Mouse (Mus musculus): ENCODE results near the gene Ifnk. TPM values are rescaled to one million over a fixed set of nuclear protein-coding genes. Genes with fewer than 3 reads are reported as not detected.

Gene Ifnk
- polyA plus RNA-seq (2012; rRNA removed) (not detected in 2 replicates), polyA plus RNA-seq (2014; fragmentation: Nextera tagmentation; extraction: Ambion mirVana) (0.69 TPM in 1 of 2 replicates, not detected in the other)

GRCm38 (mm10) chr4:35151756-35152155, at the start of gene Ifnk:
Ifnk (plus strand) TSS chr4:35152056.
- DNase-seq (ENCODE audit: low spot score): no peak
- Histone ChIP-seq H3K9ac (ENCODE audit: low read depth, low read length, severe bottlenecking) (no peak within 1 kb of the TSS), H3K27ac (replicated peaks; ENCODE audit: low read depth, low read length) (no peak within 1 kb of the TSS), H3K4me1 (ENCODE audit: control insufficient read depth, insufficient read depth, low read length) (peaks cover 8% of the 10 kb centered on the region; the same call in 1 of the 2 replicates), H3K4me2 (replicated peaks; ENCODE audit: low read depth, low read length, severe bottlenecking) (no peak within 1 kb of the TSS), H3K4me3 (replicated peaks; ENCODE audit: low read length) (no peak within 1 kb of the TSS), H3K36me3 (ENCODE audit: control insufficient read depth, insufficient read depth, low read length) (no peaks in the 10 kb centered on the region), H3K27me3 (ENCODE audit: control insufficient read depth, insufficient read depth, low read length) (no peaks in the 10 kb centered on the region), H3K9me3 (ENCODE audit: control insufficient read depth, low read length) (no peaks in the 10 kb centered on the region)
- ATAC-seq (ENCODE audit: low FRiP score, low read depth): no peak
- WGBS: 63% methylated on average over 4 of the region's 4 CpGs
- TF ChIP-seq POLR2A (IDR thresholded peaks at IDR 0.05; ENCODE audit: borderline replicate concordance, extremely low read depth, insufficient read depth, insufficient read length): no peak

GRCm38 (mm10) chr4:35105115-35105773, 46.6 kb upstream of the Ifnk start:
- H3K4me3 ChIP-seq (replicated peaks; ENCODE audit: low read length): no peak overlapping the region
- DNase-seq (ENCODE audit: low spot score) (no peak), ATAC-seq (ENCODE audit: low FRiP score, low read depth) (no peak)
- no peak overlapping the region for H3K27ac ChIP-seq (replicated peaks; ENCODE audit: low read depth, low read length)
- 78% methylated on average over 14 of the region's 14 CpGs for WGBS
- H3K4me2 ChIP-seq (replicated peaks; ENCODE audit: low read depth, low read length, severe bottlenecking): no peak overlapping the region
- no peak for TF ChIP-seq POLR2A (IDR thresholded peaks at IDR 0.05; ENCODE audit: borderline replicate concordance, extremely low read depth, insufficient read depth, insufficient read length)
- no peak overlapping the region for H3K9ac ChIP-seq (ENCODE audit: low read depth, low read length, severe bottlenecking)
- no peaks in the 10 kb centered on the region for H3K36me3 ChIP-seq (ENCODE audit: control insufficient read depth, insufficient read depth, low read length)
- H3K27me3 ChIP-seq (ENCODE audit: control insufficient read depth, insufficient read depth, low read length): no peaks in the 10 kb centered on the region
- no peaks in the 10 kb centered on the region for H3K9me3 ChIP-seq (ENCODE audit: control insufficient read depth, low read length)
- peaks cover 2% of the 10 kb centered on the region; the same call in 1 of the 2 replicates for H3K4me1 ChIP-seq (ENCODE audit: control insufficient read depth, insufficient read depth, low read length)

DNA sequence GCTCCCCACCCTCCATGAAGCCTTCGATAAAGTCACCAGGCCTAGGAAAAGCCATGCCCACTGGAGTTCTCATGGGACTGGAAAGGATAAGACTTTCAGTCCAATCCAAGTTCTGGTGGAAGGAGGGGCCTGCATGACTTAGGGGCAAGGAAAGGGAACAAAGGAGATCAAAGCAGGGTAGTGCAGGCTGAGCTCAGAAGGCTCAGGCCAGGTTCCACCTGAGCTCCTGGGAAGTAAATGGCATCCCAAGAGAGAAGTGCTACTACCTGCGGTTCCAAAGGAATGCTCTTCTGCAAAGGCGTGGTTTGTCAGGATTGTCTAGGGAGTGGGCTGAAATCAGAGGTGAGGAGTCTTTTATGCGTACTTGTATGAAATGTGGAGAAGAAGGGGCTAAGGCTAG, 39.4 kb upstream of the Ifnk start:
- H3K36me3 ChIP-seq (ENCODE audit: control insufficient read depth, insufficient read depth, low read length): no peaks in the 10 kb centered on the region
- ATAC-seq (ENCODE audit: low FRiP score, low read depth): no peak
- H3K4me3 ChIP-seq (replicated peaks; ENCODE audit: low read length): no peak overlapping the region
- 0 out of 2 replicates have a peak, but pooled peaks cover 2% of the 10 kb centered on the region for H3K4me1 ChIP-seq (ENCODE audit: control insufficient read depth, insufficient read depth, low read length)
- no peak overlapping the region for H3K9ac ChIP-seq (ENCODE audit: low read depth, low read length, severe bottlenecking)
- no peak for DNase-seq (ENCODE audit: low spot score)
- H3K27ac ChIP-seq (replicated peaks; ENCODE audit: low read depth, low read length): no peak overlapping the region; the same call in 1 of the 2 replicates
- WGBS: 80% methylated on average over 4 of the region's 4 CpGs
- no peaks in the 10 kb centered on the region for H3K27me3 ChIP-seq (ENCODE audit: control insufficient read depth, insufficient read depth, low read length)
- H3K9me3 ChIP-seq (ENCODE audit: control insufficient read depth, low read length): no peaks in the 10 kb centered on the region
- no peak overlapping the region for H3K4me2 ChIP-seq (replicated peaks; ENCODE audit: low read depth, low read length, severe bottlenecking)
- no peak for TF ChIP-seq POLR2A (IDR thresholded peaks at IDR 0.05; ENCODE audit: borderline replicate concordance, extremely low read depth, insufficient read depth, insufficient read length)

- 73% methylated on average over 13 of the region's 13 CpGs for WGBS
- TF ChIP-seq POLR2A (IDR thresholded peaks at IDR 0.05; ENCODE audit: borderline replicate concordance, extremely low read depth, insufficient read depth, insufficient read length): no peak
- Histone ChIP-seq H3K36me3 (ENCODE audit: control insufficient read depth, insufficient read depth, low read length) (no peaks in the 10 kb centered on the region), H3K27ac (replicated peaks; ENCODE audit: low read depth, low read length) (no peak overlapping the region), H3K4me3 (replicated peaks; ENCODE audit: low read length) (no peak overlapping the region), H3K4me1 (ENCODE audit: control insufficient read depth, insufficient read depth, low read length) (0 out of 2 replicates have a peak, but pooled peaks cover 2% of the 10 kb centered on the region), H3K4me2 (replicated peaks; ENCODE audit: low read depth, low read length, severe bottlenecking) (no peak overlapping the region), H3K9me3 (ENCODE audit: control insufficient read depth, low read length) (no peaks in the 10 kb centered on the region), H3K9ac (ENCODE audit: low read depth, low read length, severe bottlenecking) (no peak overlapping the region), H3K27me3 (ENCODE audit: control insufficient read depth, insufficient read depth, low read length) (no peaks in the 10 kb centered on the region)
- no peak for DNase-seq (ENCODE audit: low spot score)
- no peak for ATAC-seq (ENCODE audit: low FRiP score, low read depth)
These were observed 38.2 kb upstream of the Ifnk start for GRCm38 (mm10) chr4:35113516-35114248.

GRCm38 (mm10) chr4:35114950-35115349, 36.9 kb upstream of the Ifnk start:
- ATAC-seq (ENCODE audit: low FRiP score, low read depth): no peak

More at GRCm38 (mm10) chr4:35114950-35115349, 36.9 kb upstream of the Ifnk start:
- no peak for DNase-seq (ENCODE audit: low spot score)
- Histone ChIP-seq H3K4me2 (replicated peaks; ENCODE audit: low read depth, low read length, severe bottlenecking) (no peak overlapping the region), H3K9me3 (ENCODE audit: control insufficient read depth, low read length) (no peaks in the 10 kb centered on the region), H3K27ac (replicated peaks; ENCODE audit: low read depth, low read length) (no peak overlapping the region), H3K27me3 (ENCODE audit: control insufficient read depth, insufficient read depth, low read length) (no peaks in the 10 kb centered on the region), H3K4me1 (ENCODE audit: control insufficient read depth, insufficient read depth, low read length) (0 out of 2 replicates have a peak, but pooled peaks cover 2% of the 10 kb centered on the region), H3K9ac (ENCODE audit: low read depth, low read length, severe bottlenecking) (no peak overlapping the region), H3K36me3 (ENCODE audit: control insufficient read depth, insufficient read depth, low read length) (no peaks in the 10 kb centered on the region), H3K4me3 (replicated peaks; ENCODE audit: low read length) (no peak overlapping the region)
- no peak for TF ChIP-seq POLR2A (IDR thresholded peaks at IDR 0.05; ENCODE audit: borderline replicate concordance, extremely low read depth, insufficient read depth, insufficient read length)
- 82% methylated on average over 2 of the region's 2 CpGs for WGBS

All from limb, embryonic 14.5 days (tissue).